Mouse (Mus musculus): Measurements from ENCODE around the gene Nucb1.

DNA sequence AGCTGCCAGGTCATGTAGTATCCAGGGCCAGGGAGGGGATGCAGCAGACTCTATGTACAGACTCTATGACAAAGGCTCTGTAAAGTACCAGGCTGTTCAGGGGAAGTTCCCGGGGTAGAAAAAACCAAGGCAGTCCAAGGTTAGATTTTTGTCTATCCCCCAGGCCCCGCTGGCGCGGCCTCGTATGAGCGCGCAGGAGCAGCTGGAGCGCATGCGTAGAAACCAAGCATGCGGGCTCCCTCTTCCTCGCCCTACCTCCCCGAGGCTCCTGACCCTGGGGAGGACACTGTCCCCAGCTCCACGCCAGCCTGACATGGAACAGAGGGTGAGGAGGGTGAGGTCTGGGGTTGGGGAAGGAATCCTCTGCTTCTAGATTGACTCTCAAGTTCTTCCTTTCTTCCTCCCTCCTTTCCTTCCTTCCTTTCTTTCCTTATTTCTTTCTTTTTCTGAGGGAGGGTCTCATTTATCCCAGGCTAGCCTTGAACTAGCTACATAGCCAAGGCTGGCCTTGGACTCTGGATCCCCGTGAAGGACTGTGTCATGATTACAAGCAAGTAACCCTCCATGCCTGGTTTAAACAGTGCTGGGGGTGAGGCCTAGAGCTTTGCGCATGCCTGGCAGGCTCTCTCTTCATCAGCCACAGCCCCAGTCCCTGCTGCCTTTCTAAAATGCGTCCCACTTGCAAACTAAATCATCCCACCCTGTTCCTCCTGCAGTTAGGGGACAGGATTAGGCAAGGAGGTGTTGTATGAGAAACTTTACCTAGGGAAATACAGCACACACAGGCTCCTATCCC, 39.6 kb upstream of the Nucb1 start:
- TF ChIP-seq CTCF (conservative IDR thresholded peaks at IDR 0.05; ENCODE audit: insufficient read depth, insufficient read length, low read depth, low read length) = no peak
- no peak for TF ChIP-seq POLR2A (IDR thresholded peaks at IDR 0.05; ENCODE audit: low read depth, low read length)

Measured in kidney, adult 2 months (tissue).